Mouse (Mus musculus) CH12.LX (cell line): ENCODE results near the gene Cmip. TPM values are rescaled to one million over a fixed set of nuclear protein-coding genes. Genes with fewer than 3 reads are reported as not detected.
A peak's percentile ranks its signal among the peaks of the same experiment; 100 is the strongest.

Source experiments
- DNase-seq: peaks from one replicate; pipeline ENCODE4 v3.0.0-alpha.2; 2013; ENCODE audit errors: extremely low read depth
- H3K27ac ChIP-seq: 2 replicates; pipeline ENCODE4 v1.5.1; 2012; ENCODE audit warnings: low read depth, mild to moderate bottlenecking, control low read depth, moderate library complexity; ENCODE audit not compliant: insufficient read depth
- H3K27me3 ChIP-seq: replicated peaks from 2 replicates; pipeline ENCODE3; 2012; ENCODE audit warnings: inconsistent platforms
- H3K36me3 ChIP-seq, 2 experiments: replicated peaks in 1 of 2; 2 replicates each; pipeline versions ENCODE3 to v1.6.1; 2012; ENCODE audit warnings: inconsistent platforms in 1 of 2, low read length in 1 of 2, mild to moderate bottlenecking in 1 of 2, mixed read lengths in 1 of 2, moderate library complexity in 1 of 2; ENCODE audit not compliant: control insufficient read depth in 1 of 2, insufficient read depth in 1 of 2
- H3K4me1 ChIP-seq, 2 experiments: 2 replicates each; pipeline ENCODE4 v1.6.1; 2012; ENCODE audit warnings: inconsistent platforms in 1 of 2, moderate library complexity in 1 of 2; ENCODE audit not compliant: insufficient read depth in 2 of 2, control insufficient read depth in 1 of 2
- H3K4me2 ChIP-seq: 2 replicates; pipeline ENCODE4 v1.6.1; 2012; ENCODE audit warnings: low read depth, mild to moderate bottlenecking, control low read depth; ENCODE audit not compliant: poor library complexity, insufficient read depth, severe bottlenecking
- H3K4me3 ChIP-seq, 3 experiments: fragments of 150-350 bp in 1 of 3; sonication (generic) in 1 of 3; replicated peaks in 1 of 3; 2 replicates each; pipeline versions ENCODE3 to v1.5.1; 2011 to 2012; ENCODE audit warnings: low read depth in 2 of 3, low read length in 2 of 3, mild to moderate bottlenecking in 2 of 3, moderate library complexity in 2 of 3, control low read depth in 1 of 3, improper control_type of control experiment in 1 of 3, inconsistent platforms in 1 of 3, mixed read lengths in 1 of 3; ENCODE audit not compliant: poor library complexity in 1 of 3
- H3K79me2 ChIP-seq: replicated peaks from 2 replicates; pipeline ENCODE4 v1.6.1; 2012; ENCODE audit warnings: mild to moderate bottlenecking, moderate library complexity; ENCODE audit not compliant: control insufficient read depth, poor library complexity, insufficient read depth, severe bottlenecking; ENCODE audit errors: extremely low read depth
- H3K9ac ChIP-seq: 2 replicates; pipeline ENCODE4 v1.6.1; 2012; ENCODE audit warnings: low read depth, mild to moderate bottlenecking, control low read depth, moderate library complexity; ENCODE audit not compliant: insufficient read depth
- H3K9me3 ChIP-seq: replicated peaks from 2 replicates; pipeline ENCODE3; 2012; ENCODE audit warnings: low read length, inconsistent platforms, mixed read lengths
- BHLHE40 ChIP-seq: IDR thresholded peaks from 2 replicates; pipeline ENCODE4 v1.6.1; 2011; ENCODE audit warnings: mild to moderate bottlenecking, low read depth, low read length, improper control_type of control experiment
- CHD1 ChIP-seq: IDR thresholded peaks from 2 replicates; pipeline ENCODE4 v1.6.1; 2012; ENCODE audit warnings: low read depth, low read length, improper control_type of control experiment, inconsistent platforms
- CHD2 ChIP-seq: IDR thresholded peaks from 2 replicates; pipeline ENCODE4 v1.6.1; 2011; ENCODE audit warnings: low read length, improper control_type of control experiment
- ELF1 ChIP-seq: IDR thresholded peaks from 2 replicates; pipeline ENCODE4 v1.6.1; 2014; ENCODE audit warnings: low read depth, mild to moderate bottlenecking, inconsistent platforms, low read length, improper control_type of control experiment
- EP300 ChIP-seq: IDR thresholded peaks from 2 replicates; pipeline ENCODE4 v1.6.1; 2011; ENCODE audit warnings: low read length, improper control_type of control experiment
- ETS1 ChIP-seq: conservative IDR thresholded peaks from 2 replicates; pipeline ENCODE4 v1.6.1; 2012; ENCODE audit warnings: low read depth, mild to moderate bottlenecking, inconsistent platforms, low read length, improper control_type of control experiment, moderate library complexity
- GABPA ChIP-seq: IDR thresholded peaks from 2 replicates; pipeline ENCODE4 v1.6.1; 2012; ENCODE audit warnings: low read depth, low read length, improper control_type of control experiment, inconsistent platforms; ENCODE audit not compliant: insufficient replicate concordance
- HCFC1 ChIP-seq: IDR thresholded peaks from 2 replicates; pipeline ENCODE4 v1.6.1; 2012; ENCODE audit warnings: low read depth, mild to moderate bottlenecking, inconsistent platforms, low read length, improper control_type of control experiment
- IRF4 ChIP-seq: IDR thresholded peaks from 2 replicates; pipeline ENCODE4 v1.6.1; 2014; ENCODE audit warnings: low read depth, mild to moderate bottlenecking, inconsistent platforms, low read length, improper control_type of control experiment
- JUN ChIP-seq: IDR thresholded peaks from 2 replicates; pipeline ENCODE4 v1.6.1; 2011; ENCODE audit warnings: low read depth, mild to moderate bottlenecking, low read length, improper control_type of control experiment, moderate library complexity; ENCODE audit not compliant: insufficient read depth
- JUND ChIP-seq: conservative IDR thresholded peaks from 2 replicates; pipeline ENCODE4 v1.6.1; 2011; ENCODE audit warnings: low read depth, low read length, improper control_type of control experiment
- KAT2A ChIP-seq: IDR thresholded peaks from 2 replicates; pipeline ENCODE4 v1.6.1; 2012; ENCODE audit warnings: low read length, improper control_type of control experiment, inconsistent platforms; ENCODE audit not compliant: insufficient replicate concordance
- MAFK ChIP-seq: IDR thresholded peaks from 2 replicates; pipeline ENCODE4 v1.6.1; 2011; ENCODE audit warnings: low read length, improper control_type of control experiment; ENCODE audit not compliant: insufficient replicate concordance
- MAZ ChIP-seq: IDR thresholded peaks from 2 replicates; pipeline ENCODE4 v1.6.1; 2012; ENCODE audit warnings: low read depth, mild to moderate bottlenecking, inconsistent platforms, low read length, improper control_type of control experiment, moderate library complexity
- MEF2A ChIP-seq: IDR thresholded peaks from 2 replicates; pipeline ENCODE4 v1.6.1; 2014; ENCODE audit warnings: low read depth, mild to moderate bottlenecking, inconsistent platforms, low read length, improper control_type of control experiment, borderline replicate concordance
- MYC ChIP-seq: IDR thresholded peaks from 2 replicates; pipeline ENCODE4 v1.6.1; 2011; ENCODE audit warnings: low read depth, mild to moderate bottlenecking, improper control_type of control experiment, low read length
- NELFE ChIP-seq: IDR thresholded peaks from 2 replicates; pipeline ENCODE4 v1.6.1; 2011; ENCODE audit warnings: low read depth, low read length, improper control_type of control experiment
- NRF1 ChIP-seq: IDR thresholded peaks from 2 replicates; pipeline ENCODE4 v1.6.1; 2014; ENCODE audit warnings: low read depth, mild to moderate bottlenecking, inconsistent platforms, low read length, improper control_type of control experiment, moderate library complexity
- POLR2A ChIP-seq: IDR thresholded peaks from 2 replicates; pipeline ENCODE4 v1.6.1; 2011; ENCODE audit warnings: low read depth, mild to moderate bottlenecking, improper control_type of control experiment, low read length
- POLR2AphosphoS2 ChIP-seq: IDR thresholded peaks from 2 replicates; pipeline ENCODE4 v1.6.1; 2011; ENCODE audit warnings: low read depth, low read length, improper control_type of control experiment
- SIN3A ChIP-seq: IDR thresholded peaks from 2 replicates; pipeline ENCODE4 v1.6.1; 2012; ENCODE audit warnings: low read length, improper control_type of control experiment, inconsistent platforms
- SMC3 ChIP-seq: IDR thresholded peaks from 2 replicates; pipeline ENCODE4 v1.6.1; 2011; ENCODE audit warnings: low read depth, low read length, improper control_type of control experiment
- TBP ChIP-seq: conservative IDR thresholded peaks from 2 replicates; pipeline ENCODE4 v1.6.1; 2011; ENCODE audit warnings: low read depth, low read length, improper control_type of control experiment
- TCF12 ChIP-seq: IDR thresholded peaks from 2 replicates; pipeline ENCODE4 v1.6.1; 2014; ENCODE audit warnings: low read depth, mild to moderate bottlenecking, inconsistent platforms, low read length, improper control_type of control experiment
- ZC3H11A ChIP-seq: IDR thresholded peaks from 2 replicates; pipeline ENCODE4 v1.6.1; 2012; ENCODE audit warnings: low read depth, mild to moderate bottlenecking, inconsistent platforms, low read length, improper control_type of control experiment
- ZMIZ1 ChIP-seq: IDR thresholded peaks from 2 replicates; pipeline ENCODE4 v1.6.1; 2012; ENCODE audit warnings: low read depth, mild to moderate bottlenecking, inconsistent platforms, low read length, improper control_type of control experiment
- dilution Hi-C: fragments of 300-500 bp; cut with MboI; formaldehyde crosslinking; loops from 2 replicates; pipeline ENCODE4 v1.14.3; 2020; ENCODE audit warnings: low sequenced_read_pairs; ENCODE audit not compliant: extremely low pct_unique_long_range_greater_than_20kb, extremely low pct_ligation_motif_present
- in situ Hi-C: fragments of 300-500 bp; cut with MboI; formaldehyde crosslinking; loops from 3 replicates; pipeline ENCODE4 v1.14.3; 2019; ENCODE audit warnings: low sequenced_read_pairs, low pct_ligation_motif_present, low pct_unique_long_range_greater_than_20kb, mixed read lengths
- polyA plus RNA-seq: library from polyadenylated mRNA; unstranded; fragments of >175 nt; gene quantifications from 2 replicates; pipeline ENCODE4 v1.2.1, GENCODE M21; 2012; ENCODE audit warnings: low read depth; ENCODE audit not compliant: insufficient read length
- total RNA-seq, 2 experiments: library from RNA; depleted of rRNA; stranded (reverse); fragments of 300-350 nt in 1 of 2; fragments of >200 nt in 1 of 2; gene quantifications; 2 replicates each; pipeline ENCODE4 v1.2.3; 2012 to 2014

The Cmip gene
- total and polyA plus RNA-seq, 3 experiments = 5.2 to 39.0 (median 16.5) TPM

DNA sequence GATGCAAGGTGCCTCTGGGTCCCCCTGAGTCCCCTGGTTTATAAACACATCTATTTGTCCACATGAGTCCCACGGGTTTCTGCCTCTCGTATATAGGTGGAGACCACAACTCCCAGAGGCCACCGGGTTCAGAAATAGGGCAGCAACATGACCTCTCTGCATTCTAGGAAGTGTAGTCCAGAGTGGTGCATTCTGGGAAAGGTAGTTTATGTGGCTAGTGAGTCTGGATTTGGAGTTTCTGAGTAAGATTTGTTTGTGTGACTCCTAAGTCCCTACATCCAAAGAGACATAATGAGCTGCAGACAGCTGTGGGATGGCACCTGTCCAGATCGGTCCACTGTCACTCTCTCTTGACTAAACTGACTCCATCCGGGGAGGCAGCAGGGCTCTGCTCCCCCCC, 223.7 kb downstream of the Cmip start:
- H3K4me1 ChIP-seq = peaks cover 25 to 68% of the 10 kb centered on the region in 2 experiments
- dilution Hi-C loops = no loop called here

DNA sequence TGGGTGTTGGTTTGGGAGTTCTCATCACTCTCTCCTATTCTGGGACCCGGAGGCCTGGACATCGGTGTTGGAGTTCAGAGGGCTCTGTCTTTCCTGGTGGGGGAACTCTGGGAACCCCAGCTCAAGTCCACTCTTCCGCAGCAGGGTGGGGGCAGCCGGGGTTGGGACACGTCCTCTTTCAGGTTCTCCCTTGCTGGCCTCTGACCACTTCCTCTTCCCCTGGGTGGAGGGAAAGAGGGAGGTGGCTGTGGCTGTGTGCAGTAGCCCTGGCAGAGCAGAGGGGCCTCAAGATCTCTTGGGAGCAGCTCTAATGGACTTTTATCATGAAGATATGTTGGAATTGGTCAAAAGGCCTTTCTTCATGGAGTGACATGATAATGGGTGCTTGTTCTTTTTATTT, 225.0 kb downstream of the Cmip start:
- peak overlapping the region; percentile 72 for H3K4me2 ChIP-seq
- no peak for DNase-seq
- dilution Hi-C loops (no loop called here), in situ Hi-C loops (no loop called here)
- peak overlapping the region; percentile 88 for H3K27ac ChIP-seq
- H3K4me1 ChIP-seq = peaks cover 21 to 60% of the 10 kb centered on the region in 2 experiments
- H3K4me3 ChIP-seq = peak overlapping the region in 2 of 3 experiments; percentile 27 to 37
- TF ChIP-seq CHD1 = peak; percentile 72; the same call in 1 of the 2 replicates
- TF ChIP-seq CHD2 = peak; percentile 72; the same call in 1 of the 2 replicates
- peak; percentile 67; the same call in 1 of the 2 replicates for TF ChIP-seq MEF2A
- no peak for TF ChIP-seq TBP
- peak; percentile 66 for TF ChIP-seq POLR2A
- peak; percentile 46 for TF ChIP-seq NELFE
- TF ChIP-seq TCF12 = peak; percentile 76
- TF ChIP-seq SIN3A = no peak
- TF ChIP-seq ELF1 = peak; percentile 67
- peak; percentile 61; the same call in 1 of the 2 replicates for TF ChIP-seq HCFC1
- no peak for TF ChIP-seq NRF1
- TF ChIP-seq MAZ = peak; percentile 99
- TF ChIP-seq BHLHE40 = peak; percentile 67
- peak; percentile 37; the same call in 1 of the 2 replicates for TF ChIP-seq ZMIZ1
- TF ChIP-seq JUND = no peak
- TF ChIP-seq ETS1 = peak; percentile 58
- TF ChIP-seq MAFK = 0 out of 2 replicates have a peak, but pooled peaks have one; percentile 30
- peak; percentile 14 for TF ChIP-seq SMC3
- peak; percentile 87 for TF ChIP-seq IRF4
- no peak for TF ChIP-seq POLR2AphosphoS2
- TF ChIP-seq ZC3H11A = no peak
- TF ChIP-seq EP300 = peak; percentile 80
- H3K9ac ChIP-seq = peak overlapping the region; percentile 66
- H3K79me2 ChIP-seq = no peaks in the 10 kb centered on the region
- H3K27me3 ChIP-seq = no peaks in the 10 kb centered on the region
- H3K9me3 ChIP-seq = no peaks in the 10 kb centered on the region
- no peaks in the 10 kb centered on the region for H3K36me3 ChIP-seq

More for the DNA sequence above, 223.7 kb downstream of the Cmip start:
- Histone ChIP-seq H3K9me3 (no peaks in the 10 kb centered on the region), H3K4me3 (no peak overlapping the region), H3K36me3 (no peaks in the 10 kb centered on the region), H3K4me2 (peak overlapping the region; percentile 72), H3K27ac (peak overlapping the region; percentile 56), H3K9ac (peak overlapping the region; percentile 66; the same call in 1 of the 2 replicates), H3K27me3 (no peaks in the 10 kb centered on the region), H3K79me2 (no peaks in the 10 kb centered on the region)
- TF ChIP-seq KAT2A (peak; percentile 96), JUN (no peak), BHLHE40 (no peak), MYC (0 out of 2 replicates have a peak, but pooled peaks have one; percentile 4), NELFE (no peak), GABPA (peak; percentile 70; the same call in 1 of the 2 replicates), SMC3 (no peak), ELF1 (peak; percentile 91), HCFC1 (peak; percentile 99)
- peak; percentile 89 for DNase-seq
- in situ Hi-C loops = no loop called here
